Mouse (Mus musculus) CH12.LX (cell line): ENCODE measurements around the gene Tpd52l2.

Experiments
- CTCF ChIP-seq, 2 experiments: IDR thresholded peaks in 1 of 2; conservative IDR thresholded peaks in 1 of 2; 2 replicates each; pipeline ENCODE4 v1.5.1; 2011 to 2012; ENCODE audit warnings: low read depth in 2 of 2, low read length in 2 of 2, improper control_type of control experiment in 1 of 2, inconsistent platforms in 1 of 2, mild to moderate bottlenecking in 1 of 2, moderate library complexity in 1 of 2
- MEF2A ChIP-seq: IDR thresholded peaks from 2 replicates; pipeline ENCODE4 v1.6.1; 2014; ENCODE audit warnings: low read depth, mild to moderate bottlenecking, inconsistent platforms, low read length, improper control_type of control experiment, borderline replicate concordance
- POLR2A ChIP-seq: IDR thresholded peaks from 2 replicates; pipeline ENCODE4 v1.6.1; 2011; ENCODE audit warnings: low read depth, mild to moderate bottlenecking, improper control_type of control experiment, low read length
- ZMIZ1 ChIP-seq: IDR thresholded peaks from 2 replicates; pipeline ENCODE4 v1.6.1; 2012; ENCODE audit warnings: low read depth, mild to moderate bottlenecking, inconsistent platforms, low read length, improper control_type of control experiment

GRCm38 (mm10) chr2:181567338-181567737 lies 70.4 kb downstream of the Tpd52l2 start:
- TF ChIP-seq POLR2A (no peak), CTCF (conservative IDR thresholded peaks at IDR 0.05 in 1 of 2, IDR thresholded peaks at IDR 0.05 in 1 of 2; ENCODE audit: low read depth in 2 of 2, low read length in 2 of 2) (no peak), ZMIZ1 (no peak), MEF2A (no peak)
